8 mouse cellular contexts compared by ENCODE assay signal in genomic region chr6:72740596-72741421, GRCm38 (mm10). TPM values are rescaled to one million over a fixed set of nuclear protein-coding genes. Genes with fewer than 3 reads are reported as not detected.
DNase-seq lines count a peak whose midpoint lies in the region; ATAC-seq lines count a peak whose summit lies in the region.

No protein-coding gene starts in this region.

- no peak for ATAC-seq in cerebellum, adult (ENCODE audit: insufficient number of reproducible peaks, low FRiP score, low TSS enrichment)

- DNase-seq in cerebellum, postnatal 10 days, result peak; percentile 56 to 73
- peak; percentile 87 for DNase-seq in Muller cell, postnatal 12 days (ENCODE audit: inconsistent ontology term)
- DNase-seq in heart, adult 18-20 months, result peak; percentile 53 to 64
- DNase-seq in kidney, adult 18-20 months, result peak; percentile 47
- peak; percentile 90 for DNase-seq in lung, postnatal 36 days
- DNase-seq in right cerebral cortex, postnatal 25 days, result no peak
- DNase-seq in left cerebral cortex, adult 11 months (ENCODE audit: low spot score), result no peak

RNA-seq across cellular contexts. Expression of gene Tcf7l1, which starts 48.2 kb away (rescaled TPM):
- 1 to 10 TPM; 8.2 to 9.2 TPM for total RNA-seq in heart, adult 18-20 months (2021)

Comparison
In these comparisons a context has a peak if more than half of its experiments do, and no peak if none do; other contexts are left out.
1. DNase-seq: peak in cerebellum, postnatal 10 days (2 of 2), Muller cell, postnatal 12 days (single experiment), heart, adult 18-20 months (2 of 2), kidney, adult 18-20 months (single experiment) and lung, postnatal 36 days (single experiment); none in right cerebral cortex, postnatal 25 days (single experiment) and left cerebral cortex, adult 11 months (single experiment).